Mouse (Mus musculus): ENCODE measurements around the gene Lactb. TPM values are rescaled to one million over a fixed set of nuclear protein-coding genes. Genes with fewer than 3 reads are reported as not detected.

Gene Lactb
- total and polyA plus RNA-seq, 3 experiments: 27.0 to 108 (median 36.9) TPM

- Histone ChIP-seq H3K27ac (ENCODE audit: control insufficient read depth, low read depth, low read length) (no peak overlapping the region), H3K9me3 (replicated peaks; ENCODE audit: insufficient read depth, low read length) (no peaks in the 10 kb centered on the region), H3K36me3 (ENCODE audit: control insufficient read depth in 1 of 2, insufficient read depth in 2 of 2, low read length in 2 of 2) (no peaks in the 10 kb centered on the region; a peak in 1 of 4 replicates), H3K4me1 (ENCODE audit: control insufficient read depth in 1 of 2, insufficient read depth in 2 of 2, low read length in 2 of 2) (no peaks in the 10 kb centered on the region), H3K27me3 (ENCODE audit: control insufficient read depth in 1 of 2, insufficient read depth in 2 of 2, low read length in 2 of 2) (no peaks in the 10 kb centered on the region), H3K9ac (ENCODE audit: control insufficient read depth, low read depth, low read length, poor library complexity, severe bottlenecking) (no peak overlapping the region), H3K79me2 (ENCODE audit: control insufficient read depth, insufficient read depth, low read length, poor library complexity) (no peaks in the 10 kb centered on the region), H3K4me3 (ENCODE audit: control insufficient read depth in 1 of 2, insufficient read depth in 1 of 2, low read depth in 2 of 2, low read length in 2 of 2) (no peak overlapping the region)
- DNase-seq (ENCODE audit: low read depth, low spot score): no peak
- no peak for TF ChIP-seq ZMIZ1 (IDR thresholded peaks at IDR 0.05; ENCODE audit: low read depth, low read length)
- TF ChIP-seq ZNF384 (IDR thresholded peaks at IDR 0.05; ENCODE audit: low read depth, low read length): no peak
- TF ChIP-seq MYC (IDR thresholded peaks at IDR 0.05; ENCODE audit: low read depth, low read length): no peak
- no peak for TF ChIP-seq BHLHE40 (IDR thresholded peaks at IDR 0.05; ENCODE audit: borderline replicate concordance, low read depth, low read length)
- TF ChIP-seq MYB (IDR thresholded peaks at IDR 0.05; ENCODE audit: low read depth, low read length): no peak
- TF ChIP-seq USF2 (IDR thresholded peaks at IDR 0.05; ENCODE audit: borderline replicate concordance in 1 of 2, insufficient read depth in 1 of 2, low read depth in 1 of 2, low read length in 2 of 2): no peak
- TF ChIP-seq GATA1 (IDR thresholded peaks at IDR 0.05; ENCODE audit: low read depth, low read length): no peak
Measured at GRCm38 (mm10) chr9:66961478-66961877, 13.8 kb downstream of the Lactb start.

GRCm38 (mm10) chr9:66957451-66957850 is 17.8 kb downstream of the Lactb start:
- Histone ChIP-seq H3K36me3 (ENCODE audit: control insufficient read depth in 1 of 2, insufficient read depth in 2 of 2, low read length in 2 of 2) (no peaks in the 10 kb centered on the region), H3K9ac (ENCODE audit: control insufficient read depth, low read depth, low read length, poor library complexity, severe bottlenecking) (no peak overlapping the region), H3K27ac (ENCODE audit: control insufficient read depth, low read depth, low read length) (no peak overlapping the region), H3K4me3 (ENCODE audit: control insufficient read depth in 1 of 2, insufficient read depth in 1 of 2, low read depth in 2 of 2, low read length in 2 of 2) (no peak overlapping the region), H3K9me3 (replicated peaks; ENCODE audit: insufficient read depth, low read length) (no peaks in the 10 kb centered on the region), H3K4me1 (ENCODE audit: control insufficient read depth in 1 of 2, insufficient read depth in 2 of 2, low read length in 2 of 2) (no peaks in the 10 kb centered on the region), H3K79me2 (ENCODE audit: control insufficient read depth, insufficient read depth, low read length, poor library complexity) (no peaks in the 10 kb centered on the region), H3K27me3 (ENCODE audit: control insufficient read depth in 1 of 2, insufficient read depth in 2 of 2, low read length in 2 of 2) (no peaks in the 10 kb centered on the region)
- TF ChIP-seq POLR2AphosphoS2 (IDR thresholded peaks at IDR 0.05; ENCODE audit: low read length): no peak
- no peak for TF ChIP-seq CTCF (IDR thresholded peaks at IDR 0.05 in 2 of 3, conservative IDR thresholded peaks at IDR 0.05 in 1 of 3; ENCODE audit: control insufficient read depth in 1 of 3, insufficient read depth in 1 of 3, low read depth in 2 of 3, low read length in 3 of 3, poor library complexity in 1 of 3, severe bottlenecking in 1 of 3)
- DNase-seq (ENCODE audit: low read depth, low spot score): no peak

GRCm38 (mm10) chr9:66952886-66953285 is 22.4 kb downstream of the Lactb start:
- Histone ChIP-seq H3K36me3 (ENCODE audit: control insufficient read depth in 1 of 2, insufficient read depth in 2 of 2, low read length in 2 of 2) (peaks cover 4 to 16% of the 10 kb centered on the region in 2 experiments), H3K79me2 (ENCODE audit: control insufficient read depth, insufficient read depth, low read length, poor library complexity) (no peaks in the 10 kb centered on the region), H3K4me3 (ENCODE audit: control insufficient read depth in 1 of 2, insufficient read depth in 1 of 2, low read depth in 2 of 2, low read length in 2 of 2) (no peak overlapping the region), H3K9me3 (replicated peaks; ENCODE audit: insufficient read depth, low read length) (no peaks in the 10 kb centered on the region), H3K27me3 (ENCODE audit: control insufficient read depth in 1 of 2, insufficient read depth in 2 of 2, low read length in 2 of 2) (no peaks in the 10 kb centered on the region), H3K27ac (ENCODE audit: control insufficient read depth, low read depth, low read length) (no peak overlapping the region), H3K4me1 (ENCODE audit: control insufficient read depth in 1 of 2, insufficient read depth in 2 of 2, low read length in 2 of 2) (no peaks in the 10 kb centered on the region; a peak in 1 of 4 replicates), H3K9ac (ENCODE audit: control insufficient read depth, low read depth, low read length, poor library complexity, severe bottlenecking) (no peak overlapping the region)
- DNase-seq (ENCODE audit: low read depth, low spot score): no peak
- TF ChIP-seq CHD1 (IDR thresholded peaks at IDR 0.05; ENCODE audit: low read depth, low read length) (no peak), CTCF (IDR thresholded peaks at IDR 0.05 in 2 of 3, conservative IDR thresholded peaks at IDR 0.05 in 1 of 3; ENCODE audit: control insufficient read depth in 1 of 3, insufficient read depth in 1 of 3, low read depth in 2 of 3, low read length in 3 of 3, poor library complexity in 1 of 3, severe bottlenecking in 1 of 3) (no peak), MAX (IDR thresholded peaks at IDR 0.05; ENCODE audit: low read length) (no peak), EP300 (IDR thresholded peaks at IDR 0.05; ENCODE audit: low read depth in 1 of 2, low read length in 2 of 2) (no peak), ZKSCAN1 (IDR thresholded peaks at IDR 0.05; ENCODE audit: low read depth, low read length) (no peak), USF1 (IDR thresholded peaks at IDR 0.05; ENCODE audit: low read depth, low read length) (no peak), CHD2 (IDR thresholded peaks at IDR 0.05; ENCODE audit: low read length) (no peak), HCFC1 (IDR thresholded peaks at IDR 0.05; ENCODE audit: low read depth, low read length) (no peak), TAL1 (IDR thresholded peaks at IDR 0.05; ENCODE audit: low read length) (no peak), ZMIZ1 (IDR thresholded peaks at IDR 0.05; ENCODE audit: low read depth, low read length) (no peak), USF2 (IDR thresholded peaks at IDR 0.05; ENCODE audit: borderline replicate concordance in 1 of 2, insufficient read depth in 1 of 2, low read depth in 1 of 2, low read length in 2 of 2) (no peak), JUND (IDR thresholded peaks at IDR 0.05; ENCODE audit: low read depth, low read length) (no peak), MEF2A (IDR thresholded peaks at IDR 0.05; ENCODE audit: extremely low read depth, insufficient replicate concordance, low read depth, low read length, poor library complexity, severe bottlenecking) (no peak), NELFE (IDR thresholded peaks at IDR 0.05; ENCODE audit: low read depth, low read length) (no peak), POLR2AphosphoS2 (IDR thresholded peaks at IDR 0.05; ENCODE audit: low read length) (no peak), POLR2AphosphoS5 (IDR thresholded peaks at IDR 0.05; ENCODE audit: borderline replicate concordance, low read depth, low read length) (no peak), ELF1 (IDR thresholded peaks at IDR 0.05; ENCODE audit: low read depth, low read length) (no peak)
